Mouse (Mus musculus) limb, embryonic 13.5 days (tissue): Measurements from ENCODE around the gene Pabpn1l. TPM values are rescaled to one million over a fixed set of nuclear protein-coding genes. Genes with fewer than 3 reads are reported as not detected.
"Not testable (repeated sequence)": the region's sequence is repeated elsewhere in the genome, so short reads cannot be mapped to it uniquely, and the experiment has no call there.

Experiments
- ATAC-seq: fragments of 200-750 bp; cut with Nextera tagmentation; 2 replicates; pipeline ENCODE4 v1.8.0; 2017; ENCODE audit warnings: low read depth, moderate number of reproducible peaks, moderate TSS enrichment; ENCODE audit not compliant: low FRiP score
- H3K27ac ChIP-seq: fragments of 300-500 bp; sonication (generic); 2 replicates; pipeline ENCODE4 v1.5.1; 2015; ENCODE audit warnings: inconsistent platforms, mild to moderate bottlenecking, moderate library complexity
- H3K27me3 ChIP-seq: fragments of 300-500 bp; sonication (generic); 2 replicates; pipeline ENCODE4 v1.6.1; 2015; ENCODE audit warnings: mild to moderate bottlenecking, inconsistent platforms
- H3K36me3 ChIP-seq: fragments of 300-500 bp; sonication (generic); 2 replicates; pipeline ENCODE4 v1.6.1; 2015; ENCODE audit warnings: inconsistent platforms, mild to moderate bottlenecking, moderate library complexity
- H3K4me1 ChIP-seq: fragments of 300-500 bp; sonication (generic); 2 replicates; pipeline ENCODE4 v1.6.1; 2015; ENCODE audit warnings: inconsistent platforms
- H3K4me2 ChIP-seq: fragments of 300-500 bp; sonication (generic); replicated peaks from 2 replicates; pipeline ENCODE4 v1.6.1; 2015; ENCODE audit warnings: inconsistent platforms, mild to moderate bottlenecking, moderate library complexity
- H3K4me3 ChIP-seq: fragments of 300-500 bp; sonication (generic); 2 replicates; pipeline ENCODE4 v1.5.1; 2015; ENCODE audit warnings: moderate library complexity, mild to moderate bottlenecking, inconsistent platforms
- H3K9ac ChIP-seq: fragments of 300-500 bp; sonication (generic); 2 replicates; pipeline ENCODE4 v1.6.1; 2015; ENCODE audit warnings: mild to moderate bottlenecking, inconsistent platforms
- H3K9me3 ChIP-seq: fragments of 300-500 bp; sonication (generic); 2 replicates; pipeline ENCODE4 v1.6.1; 2016; ENCODE audit warnings: inconsistent platforms
- WGBS: fragments of 180-500 bp; shearing (Covaris S2); methylation state at CpG from one replicate; pipeline ENCODE4 v1.1.7; 2015; 5-methylcytosine and 5-hydroxymethylcytosine counted together
- polyA plus RNA-seq: library from polyadenylated mRNA; unstranded; fragments of >200 nt; fragmentation: Nextera tagmentation; extraction: Ambion mirVana; gene quantifications from 2 replicates; pipeline ENCODE4 v1.2.1, GENCODE M21; 2015

The Pabpn1l gene
- polyA plus RNA-seq, 1 experiment from 2014 or later: not detected

- ATAC-seq: no peak
- 69% methylated on average over 6 of the region's 6 CpGs for WGBS
- H3K27me3 ChIP-seq: no peaks in the 10 kb centered on the region
- H3K9me3 ChIP-seq: no peaks in the 10 kb centered on the region
- H3K9ac ChIP-seq: no peak overlapping the region
- H3K4me2 ChIP-seq: no peak overlapping the region
- peaks cover 42% of the 10 kb centered on the region for H3K4me1 ChIP-seq
- no peak overlapping the region for H3K4me3 ChIP-seq
- H3K27ac ChIP-seq: no peak overlapping the region
- no peaks in the 10 kb centered on the region for H3K36me3 ChIP-seq
These were observed 21.8 kb upstream of the Pabpn1l start for GRCm38 (mm10) chr8:122644175-122644954.

GRCm38 (mm10) chr8:122642071-122642470, 19.5 kb upstream of the Pabpn1l start:
- no peak for ATAC-seq
- H3K4me1 ChIP-seq: peaks cover 39% of the 10 kb centered on the region
- no peak overlapping the region for H3K4me2 ChIP-seq
- H3K9me3 ChIP-seq: no peaks in the 10 kb centered on the region
- H3K27ac ChIP-seq: no peak overlapping the region
- 66% methylated on average over 9 of the region's 9 CpGs for WGBS
- H3K9ac ChIP-seq: no peak overlapping the region
- H3K4me3 ChIP-seq: no peak overlapping the region
- H3K36me3 ChIP-seq: 0 out of 2 replicates have a peak, but pooled peaks cover 5% of the 10 kb centered on the region
- H3K27me3 ChIP-seq: no peaks in the 10 kb centered on the region

GRCm38 (mm10) chr8:122641406-122641805, 18.9 kb upstream of the Pabpn1l start:
- Histone ChIP-seq H3K27me3 (no peaks in the 10 kb centered on the region), H3K27ac (no peak overlapping the region), H3K9me3 (no peaks in the 10 kb centered on the region), H3K4me1 (peaks cover 44% of the 10 kb centered on the region), H3K4me2 (no peak overlapping the region), H3K4me3 (no peak overlapping the region), H3K9ac (no peak overlapping the region), H3K36me3 (0 out of 2 replicates have a peak, but pooled peaks cover 5% of the 10 kb centered on the region)
- 57% methylated on average over 14 of the region's 15 CpGs for WGBS
- ATAC-seq: no peak

GRCm38 (mm10) chr8:122640825-122641224, 18.3 kb upstream of the Pabpn1l start:
- Histone ChIP-seq H3K4me3 (no peak overlapping the region), H3K4me1 (peaks cover 50% of the 10 kb centered on the region), H3K27ac (no peak overlapping the region), H3K4me2 (no peak overlapping the region), H3K9me3 (no peaks in the 10 kb centered on the region), H3K36me3 (0 out of 2 replicates have a peak, but pooled peaks cover 5% of the 10 kb centered on the region), H3K27me3 (no peaks in the 10 kb centered on the region), H3K9ac (no peak overlapping the region)
- 79% methylated on average over 4 of the region's 4 CpGs for WGBS
- ATAC-seq: no peak

GRCm38 (mm10) chr8:122639521-122640248, 17.1 kb upstream of the Pabpn1l start:
- Histone ChIP-seq H3K27ac (no peak overlapping the region), H3K9ac (0 out of 2 replicates have a peak overlapping the region, but pooled peaks have one; percentile 13), H3K4me1 (peaks cover 52% of the 10 kb centered on the region), H3K4me3 (no peak overlapping the region), H3K4me2 (no peak overlapping the region), H3K9me3 (no peaks in the 10 kb centered on the region), H3K36me3 (0 out of 2 replicates have a peak, but pooled peaks cover 12% of the 10 kb centered on the region), H3K27me3 (no peaks in the 10 kb centered on the region)
- 23% methylated on average over 16 of the region's 16 CpGs for WGBS
- ATAC-seq: 0 out of 2 replicates have a peak, but pooled peaks have one; percentile 17

- H3K4me2 ChIP-seq: no peak overlapping the region
- WGBS: 72% methylated on average over 16 of the region's 16 CpGs
- H3K36me3 ChIP-seq: peaks cover 22% of the 10 kb centered on the region
- ATAC-seq: no peak
- H3K4me3 ChIP-seq: no peak overlapping the region
- no peak overlapping the region; the same call in 1 of the 2 replicates for H3K27ac ChIP-seq
- no peak overlapping the region for H3K9ac ChIP-seq
- H3K4me1 ChIP-seq: peaks cover 52% of the 10 kb centered on the region
- H3K9me3 ChIP-seq: no peaks in the 10 kb centered on the region
- H3K27me3 ChIP-seq: no peaks in the 10 kb centered on the region
These were observed 16.1 kb upstream of the Pabpn1l start for GRCm38 (mm10) chr8:122638601-122639000.

GRCm38 (mm10) chr8:122637230-122637629, 14.7 kb upstream of the Pabpn1l start:
- ATAC-seq: no peak
- no peak overlapping the region for H3K27ac ChIP-seq
- no peak overlapping the region for H3K4me3 ChIP-seq
- H3K4me1 ChIP-seq: peaks cover 51% of the 10 kb centered on the region
- H3K9ac ChIP-seq: no peak overlapping the region
- H3K36me3 ChIP-seq: peaks cover 30% of the 10 kb centered on the region
- H3K27me3 ChIP-seq: no peaks in the 10 kb centered on the region
- H3K4me2 ChIP-seq: no peak overlapping the region
- no peaks in the 10 kb centered on the region for H3K9me3 ChIP-seq
- WGBS: 91% methylated on average over 9 of the region's 9 CpGs

- no peaks in the 10 kb centered on the region for H3K9me3 ChIP-seq
- 0 out of 2 replicates have a peak, but pooled peaks have one; percentile 8 for ATAC-seq
- no peak overlapping the region for H3K9ac ChIP-seq
- WGBS: 53% methylated on average over 9 of the region's 9 CpGs
- peaks cover 46% of the 10 kb centered on the region for H3K4me1 ChIP-seq
- no peak overlapping the region for H3K4me3 ChIP-seq
- H3K27ac ChIP-seq: no peak overlapping the region
- no peaks in the 10 kb centered on the region for H3K27me3 ChIP-seq
- H3K36me3 ChIP-seq: peaks cover 30% of the 10 kb centered on the region
- no peak overlapping the region for H3K4me2 ChIP-seq
These were observed 14.2 kb upstream of the Pabpn1l start for GRCm38 (mm10) chr8:122636803-122637175.

- peaks cover 40% of the 10 kb centered on the region for H3K4me1 ChIP-seq
- no peak overlapping the region for H3K4me3 ChIP-seq
- no peak overlapping the region for H3K9ac ChIP-seq
- no peak overlapping the region for H3K27ac ChIP-seq
- H3K9me3 ChIP-seq: no peaks in the 10 kb centered on the region
- peaks cover 30% of the 10 kb centered on the region for H3K36me3 ChIP-seq
- no peaks in the 10 kb centered on the region for H3K27me3 ChIP-seq
- no peak overlapping the region for H3K4me2 ChIP-seq
- 42% methylated on average over 14 of the region's 14 CpGs for WGBS
- no peak for ATAC-seq
These were observed 13.6 kb upstream of the Pabpn1l start for GRCm38 (mm10) chr8:122635878-122636802.

- H3K36me3 ChIP-seq: peaks cover 30% of the 10 kb centered on the region
- no peak overlapping the region for H3K4me2 ChIP-seq
- WGBS: 94% methylated on average over 14 of the region's 14 CpGs
- H3K4me1 ChIP-seq: peaks cover 12% of the 10 kb centered on the region
- no peak overlapping the region for H3K27ac ChIP-seq
- H3K27me3 ChIP-seq: peaks cover 4% of the 10 kb centered on the region; the same call in 1 of the 2 replicates
- no peak for ATAC-seq
- H3K4me3 ChIP-seq: no peak overlapping the region
- H3K9ac ChIP-seq: no peak overlapping the region
- no peaks in the 10 kb centered on the region for H3K9me3 ChIP-seq
These were observed 10.7 kb upstream of the Pabpn1l start for GRCm38 (mm10) chr8:122633205-122633604.

GRCm38 (mm10) chr8:122632134-122632533, 9.6 kb upstream of the Pabpn1l start:
- not testable (repeated sequence) for H3K9ac ChIP-seq, ATAC-seq, H3K27me3 ChIP-seq, H3K9me3 ChIP-seq, H3K4me2 ChIP-seq, H3K27ac ChIP-seq, H3K4me3 ChIP-seq
- Histone ChIP-seq H3K36me3 (peaks cover 26% of the 10 kb centered on the region), H3K4me1 (peaks cover 12% of the 10 kb centered on the region; the same call in 1 of the 2 replicates)
- WGBS: 81% methylated on average over 3 of the region's 3 CpGs
